Mouse (Mus musculus) stomach, postnatal 0 days (tissue): ENCODE measurements around the gene Erc2. TPM values are rescaled to one million over a fixed set of nuclear protein-coding genes. Genes with fewer than 3 reads are reported as not detected.

Experiments
- ATAC-seq: fragments of 200-750 bp; cut with Nextera tagmentation; 2 replicates; pipeline ENCODE4 v1.8.0; 2017; ENCODE audit not compliant: low FRiP score, low TSS enrichment
- DNase-seq: peaks from one replicate; pipeline ENCODE4 v3.0.0-alpha.2; 2016; ENCODE audit warnings: low spot score
- H3K27ac ChIP-seq: fragments of 300-500 bp; sonication (generic); replicated peaks from 2 replicates; pipeline ENCODE4 v1.5.1; 2014; ENCODE audit warnings: mild to moderate bottlenecking, control low read depth
- H3K27me3 ChIP-seq: fragments of 300-500 bp; sonication (generic); 2 replicates; pipeline ENCODE4 v1.6.1; 2014; ENCODE audit warnings: low read length; ENCODE audit not compliant: control insufficient read depth, insufficient read depth
- H3K36me3 ChIP-seq: fragments of 300-500 bp; sonication (generic); 2 replicates; pipeline ENCODE4 v1.6.1; 2014; ENCODE audit warnings: low read length, mixed read lengths; ENCODE audit not compliant: control insufficient read depth, insufficient read depth
- H3K4me1 ChIP-seq: fragments of 300-500 bp; sonication (generic); replicated peaks from 2 replicates; pipeline ENCODE4 v1.6.1; 2014; ENCODE audit warnings: antibody characterized with exemption; ENCODE audit not compliant: control insufficient read depth, insufficient read depth
- H3K4me2 ChIP-seq: fragments of 300-500 bp; sonication (generic); replicated peaks from 2 replicates; pipeline ENCODE4 v1.6.1; 2014; ENCODE audit warnings: low read depth, mild to moderate bottlenecking, control low read depth, moderate library complexity
- H3K4me3 ChIP-seq: fragments of 300-500 bp; sonication (generic); 2 replicates; pipeline ENCODE4 v1.5.1; 2014; ENCODE audit warnings: low read depth, low read length, control low read depth
- H3K9ac ChIP-seq: fragments of 300-500 bp; sonication (generic); 2 replicates; pipeline ENCODE4 v1.6.1; 2014; ENCODE audit warnings: mild to moderate bottlenecking, low read length, control low read depth, mixed read lengths
- H3K9me3 ChIP-seq: fragments of 300-500 bp; sonication (generic); 2 replicates; pipeline ENCODE4 v1.6.1; 2016; ENCODE audit warnings: low read length; ENCODE audit not compliant: control insufficient read depth
- CTCF ChIP-seq: IDR thresholded peaks from 2 replicates; pipeline ENCODE4 v1.5.1; 2016; ENCODE audit warnings: antibody characterized with exemption, low read depth, mild to moderate bottlenecking, moderate library complexity
- EP300 ChIP-seq: optimal IDR thresholded peaks from 2 replicates; pipeline ENCODE3; 2016; ENCODE audit warnings: antibody characterized with exemption
- WGBS: fragments of 180-500 bp; shearing (Covaris S2); extraction: QIAGEN DNeasy Blood & Tissue Kit; methylation state at CpG from one replicate; pipeline ENCODE4 v1.1.7; 2014; 5-methylcytosine and 5-hydroxymethylcytosine counted together
- polyA plus RNA-seq: library from polyadenylated mRNA; unstranded; fragments of >200 nt; fragmentation: Nextera tagmentation; extraction: Ambion mirVana; gene quantifications from 2 replicates; pipeline ENCODE4 v1.2.1, GENCODE M21; 2015

The Erc2 gene
- polyA plus RNA-seq, 1 experiment from 2014 or later: 3.0 TPM

DNA sequence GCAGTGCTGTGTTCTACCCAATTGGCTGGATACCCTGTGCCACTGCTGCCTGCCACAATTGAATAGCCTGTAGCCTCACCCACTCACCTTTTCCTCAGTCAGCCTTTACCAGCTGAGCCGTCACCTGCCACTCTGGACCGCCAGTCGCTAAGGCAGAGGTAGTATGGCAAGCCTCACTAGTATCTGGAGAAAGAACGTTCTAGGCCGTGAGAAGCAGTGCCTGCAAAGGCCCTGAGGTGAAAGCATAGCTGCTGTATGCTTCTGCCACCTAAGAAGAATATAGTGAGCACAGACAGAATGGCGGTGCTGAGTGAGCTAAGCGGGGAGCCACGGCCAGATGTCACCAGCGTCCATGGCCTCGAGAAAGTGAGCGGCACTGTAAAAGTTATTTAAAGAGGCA, 798.4 kb downstream of the Erc2 start:
- ATAC-seq: no peak
- 89% methylated on average over 11 of the region's 11 CpGs for WGBS
- H3K4me3 ChIP-seq: no peak overlapping the region
- no peaks in the 10 kb centered on the region for H3K36me3 ChIP-seq
- no peak overlapping the region for H3K9ac ChIP-seq
- H3K9me3 ChIP-seq: no peaks in the 10 kb centered on the region
- H3K4me2 ChIP-seq: no peak overlapping the region
- H3K27me3 ChIP-seq: no peaks in the 10 kb centered on the region
- TF ChIP-seq EP300: no peak
- TF ChIP-seq CTCF: no peak
- no peaks in the 10 kb centered on the region for H3K4me1 ChIP-seq
- H3K27ac ChIP-seq: no peak overlapping the region
- DNase-seq: no peak

GRCm38 (mm10) chr14:28426610-28427009, 804.4 kb downstream of the Erc2 start:
- ATAC-seq: no peak
- 35% methylated on average over 2 of the region's 2 CpGs for WGBS

GRCm38 (mm10) chr14:28431703-28432309, 809.6 kb downstream of the Erc2 start:
- Histone ChIP-seq H3K9me3 (no peaks in the 10 kb centered on the region), H3K9ac (no peak overlapping the region), H3K27me3 (no peaks in the 10 kb centered on the region), H3K4me2 (no peak overlapping the region), H3K4me3 (no peak overlapping the region), H3K36me3 (no peaks in the 10 kb centered on the region), H3K27ac (no peak overlapping the region), H3K4me1 (no peaks in the 10 kb centered on the region)
- no peak for TF ChIP-seq EP300
- TF ChIP-seq CTCF: no peak
- ATAC-seq (no peak), DNase-seq (no peak)
- WGBS: 67% methylated on average over 7 of the region's 7 CpGs

More at GRCm38 (mm10) chr14:28426610-28427009, 804.4 kb downstream of the Erc2 start:
- Histone ChIP-seq H3K4me3 (no peak overlapping the region), H3K4me1 (no peaks in the 10 kb centered on the region), H3K9me3 (no peaks in the 10 kb centered on the region), H3K27ac (no peak overlapping the region), H3K4me2 (no peak overlapping the region), H3K9ac (no peak overlapping the region), H3K36me3 (no peaks in the 10 kb centered on the region), H3K27me3 (no peaks in the 10 kb centered on the region)
- TF ChIP-seq CTCF: no peak
- no peak for TF ChIP-seq EP300
- DNase-seq: no peak

DNA sequence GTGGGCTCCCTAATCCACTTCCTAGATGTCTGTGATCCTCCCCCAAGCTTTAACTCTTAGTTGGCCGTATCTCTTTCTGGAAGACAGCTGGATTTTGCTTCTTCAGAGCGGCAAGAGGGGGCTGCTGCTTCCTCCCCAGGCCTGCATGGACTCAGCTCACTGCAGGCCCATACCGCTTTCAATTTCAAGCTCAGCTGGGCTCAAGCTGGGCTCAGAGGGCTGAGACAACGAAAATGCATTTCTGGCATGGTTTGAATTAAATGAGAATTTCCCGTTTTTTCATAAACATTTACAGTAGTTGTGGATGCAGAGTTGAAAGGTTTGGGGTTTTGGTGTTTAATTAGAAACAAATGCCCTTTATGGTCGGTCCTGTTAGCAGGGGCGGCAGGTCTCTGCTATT, 812.8 kb downstream of the Erc2 start:
- no peaks in the 10 kb centered on the region for H3K36me3 ChIP-seq
- no peak overlapping the region for H3K27ac ChIP-seq
- H3K9me3 ChIP-seq: no peaks in the 10 kb centered on the region
- ATAC-seq: no peak
- H3K4me1 ChIP-seq: no peaks in the 10 kb centered on the region
- WGBS: 65% methylated on average over 7 of the region's 7 CpGs
- H3K9ac ChIP-seq: no peak overlapping the region
- H3K4me2 ChIP-seq: no peak overlapping the region
- TF ChIP-seq EP300 (no peak), CTCF (no peak)
- H3K4me3 ChIP-seq: no peak overlapping the region
- DNase-seq: no peak
- H3K27me3 ChIP-seq: no peaks in the 10 kb centered on the region

DNA sequence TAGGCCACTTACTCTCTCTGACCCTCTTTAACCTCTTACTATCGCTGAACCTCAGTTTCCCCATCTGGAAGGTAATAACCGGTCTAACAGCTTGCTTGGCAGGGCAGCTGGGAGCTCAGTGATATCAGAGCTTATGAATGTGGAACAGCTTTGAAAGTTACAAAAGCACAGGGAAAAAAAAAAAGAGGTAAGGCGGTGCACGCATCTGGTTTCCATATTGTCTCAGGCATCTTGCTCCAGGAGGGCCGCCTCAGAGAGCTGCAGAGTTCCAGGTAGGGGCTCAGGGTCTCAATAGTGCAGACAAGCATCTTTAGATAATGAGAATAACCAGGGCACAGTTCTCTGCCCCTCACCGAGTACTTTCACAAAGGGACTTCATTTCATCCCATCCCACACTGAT, 816.9 kb downstream of the Erc2 start:
- Histone ChIP-seq H3K4me3 (no peak overlapping the region), H3K4me1 (peaks cover 2% of the 10 kb centered on the region; the same call in 1 of the 2 replicates), H3K36me3 (no peaks in the 10 kb centered on the region), H3K27me3 (no peaks in the 10 kb centered on the region), H3K27ac (no peak overlapping the region), H3K9ac (no peak overlapping the region), H3K4me2 (no peak overlapping the region), H3K9me3 (no peaks in the 10 kb centered on the region)
- DNase-seq: no peak
- TF ChIP-seq CTCF: no peak
- TF ChIP-seq EP300: no peak
- no peak for ATAC-seq
- 74% methylated on average over 6 of the region's 6 CpGs for WGBS

DNA sequence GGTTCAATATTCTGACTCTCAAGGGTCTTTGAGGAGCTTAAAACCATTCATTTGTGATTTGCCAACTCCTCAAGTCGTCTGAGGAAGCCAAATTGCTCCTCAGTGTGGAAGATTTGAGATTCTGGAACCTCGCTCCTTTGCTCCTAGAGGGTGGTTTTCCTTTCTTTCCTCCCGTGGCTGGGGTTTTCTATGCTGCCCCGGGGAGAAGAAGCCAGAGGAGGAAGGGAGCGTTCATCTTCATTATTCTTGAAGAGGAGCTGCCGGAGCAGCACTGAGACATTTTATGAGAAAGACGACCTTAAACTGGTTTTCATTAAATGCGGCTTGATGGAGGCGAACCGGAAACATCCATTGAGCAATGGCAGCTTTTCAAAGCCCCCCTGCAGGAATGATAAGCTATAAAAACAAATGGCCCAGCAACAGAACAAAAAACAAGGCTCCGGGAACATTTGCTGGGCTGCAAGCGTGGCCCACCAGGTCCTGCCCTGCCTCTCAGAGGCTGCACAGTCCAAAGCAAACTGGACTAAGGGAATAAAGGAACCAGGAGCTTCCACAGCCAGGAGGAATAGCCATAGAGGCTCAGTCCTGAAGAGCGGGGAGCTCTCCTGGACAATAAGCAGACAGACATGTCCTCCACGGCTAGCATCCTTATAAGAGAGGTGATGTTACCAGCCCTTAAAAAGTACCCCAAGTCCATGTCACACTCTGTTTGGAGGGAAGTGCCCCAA, 819.2 kb downstream of the Erc2 start:
- TF ChIP-seq CTCF (no peak), EP300 (no peak)
- WGBS: 68% methylated on average over 14 of the region's 14 CpGs
- DNase-seq (no peak), ATAC-seq (no peak)
- H3K9me3 ChIP-seq: no peaks in the 10 kb centered on the region
- no peak overlapping the region for H3K4me3 ChIP-seq
- no peak overlapping the region for H3K9ac ChIP-seq
- H3K27me3 ChIP-seq: no peaks in the 10 kb centered on the region
- no peak overlapping the region for H3K4me2 ChIP-seq
- H3K4me1 ChIP-seq: peaks cover 2% of the 10 kb centered on the region; the same call in 1 of the 2 replicates
- H3K27ac ChIP-seq: no peak overlapping the region
- H3K36me3 ChIP-seq: no peaks in the 10 kb centered on the region
